Mouse (Mus musculus): Measurements from ENCODE around the gene Tprgl. TPM values are rescaled to one million over a fixed set of nuclear protein-coding genes. Genes with fewer than 3 reads are reported as not detected.

Tprgl gene
- total RNA-seq, 2 experiments from 2014 or later = 129 to 134 TPM

GRCm38 (mm10) chr4:154167053-154167452 lies 6.6 kb upstream of the Tprgl start:
- intact Hi-C loops (cut with DNase I) = loop anchor here (1.0 kb wide), 1 partner anchor 40 kb away; no protein-coding TSS in a partner anchor
- peak; percentile 72 to 86 for DNase-seq

- intact Hi-C loops (cut with DNase I) = loop anchor here (1.0 to 2.0 kb wide), 3 partner anchors 44 to 138 kb away; partner anchors contain the start of gene Arhgef16
- DNase-seq = peak; percentile 81 to 91
These were observed 2.8 kb upstream of the Tprgl start for GRCm38 (mm10) chr4:154163296-154163695.

- DNase-seq = peak in 1 of 2 experiments; percentile 46
- intact Hi-C loops (cut with DNase I) = loop anchor here (1.0 to 2.0 kb wide), 2 partner anchors 18 to 93 kb away; partner anchors contain the start of gene Wrap73
These were observed 417 bp downstream of the Tprgl start for GRCm38 (mm10) chr4:154159961-154160537.

DNA sequence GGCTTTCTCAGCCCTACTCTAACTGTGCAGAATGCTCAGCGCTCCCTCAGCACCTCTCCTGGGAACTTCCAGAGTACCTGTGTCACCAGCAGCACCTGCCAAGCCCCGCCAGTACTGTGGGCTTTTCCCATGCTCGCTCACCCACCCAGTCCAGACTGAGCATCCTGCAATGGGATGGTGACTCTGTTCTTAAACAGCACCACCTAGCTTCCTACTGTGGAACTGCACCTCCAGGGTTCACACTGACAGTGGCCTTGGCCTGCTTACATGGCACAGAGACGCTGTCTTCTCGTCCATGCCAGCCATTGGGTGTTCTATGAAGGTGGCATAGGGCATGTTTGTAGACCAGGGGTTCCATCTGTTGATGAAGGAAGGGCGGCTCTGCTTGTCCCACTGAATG lies 1.5 kb downstream of the Tprgl start:
- intact Hi-C loops (cut with DNase I) = loop anchor here (1.0 to 2.0 kb wide), 2 partner anchors 17 to 92 kb away; partner anchors contain the start of gene Wrap73

DNA sequence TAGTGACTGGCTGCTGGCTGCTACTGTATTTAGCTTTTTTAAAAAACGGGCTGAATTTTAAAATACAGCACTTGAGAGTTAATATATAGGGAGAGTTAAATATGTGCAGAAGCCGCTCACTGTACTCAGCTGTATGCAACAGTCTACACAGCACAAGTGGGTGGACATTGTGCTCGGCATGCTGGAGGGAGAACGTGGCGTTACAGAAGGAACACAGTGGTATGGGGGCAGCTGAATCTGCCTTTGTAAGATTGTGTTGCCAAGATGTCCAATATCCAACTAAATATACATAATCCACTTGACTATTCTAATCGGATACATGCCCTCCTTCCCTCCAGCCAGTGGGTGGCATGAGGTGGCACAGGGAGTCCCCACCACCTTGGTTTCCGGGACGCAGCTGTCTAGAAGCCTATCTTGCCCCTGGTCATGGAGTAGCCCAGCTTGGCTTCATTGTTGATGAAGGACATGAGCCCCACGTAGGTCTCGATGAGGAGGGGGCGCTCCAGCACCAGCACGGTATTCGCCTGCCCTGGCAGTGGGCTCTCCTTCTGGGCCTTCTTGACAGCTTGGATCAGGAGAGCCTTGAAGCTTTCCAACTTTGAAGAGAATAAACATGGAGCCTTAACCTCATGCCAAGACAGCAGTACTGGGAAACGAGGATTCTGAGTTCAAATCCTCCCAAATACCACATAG lies 2.4 kb downstream of the Tprgl start:
- no peak for DNase-seq
- intact Hi-C loops (cut with DNase I) = loop anchor here (2.0 kb wide), 1 partner anchor 91 kb away; no protein-coding TSS in a partner anchor

More for the DNA sequence above, 1.5 kb downstream of the Tprgl start:
- peak; percentile 89 to 94 for DNase-seq

DNA sequence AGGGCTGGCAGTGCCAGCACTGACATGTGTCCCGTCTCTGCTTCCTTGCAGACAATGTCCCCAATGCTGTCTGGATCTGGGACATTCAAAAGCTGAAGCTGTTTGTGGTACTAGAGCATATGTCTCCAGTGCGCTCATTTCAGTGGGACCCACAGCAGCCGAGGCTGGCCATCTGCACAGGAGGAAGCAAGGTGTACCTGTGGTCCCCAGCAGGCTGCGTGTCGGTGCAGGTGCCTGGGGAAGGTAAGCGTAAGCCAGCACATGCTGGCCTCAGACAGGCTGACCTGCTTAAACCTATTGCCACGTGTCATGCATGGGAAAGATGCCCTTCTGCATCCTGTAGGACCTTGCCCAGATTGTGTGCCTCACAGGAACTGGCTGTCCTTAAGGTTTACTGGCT lies 4.4 kb downstream of the Tprgl start:
- DNase-seq = no peak
- intact Hi-C loops (cut with DNase I) = no loop called here

DNA sequence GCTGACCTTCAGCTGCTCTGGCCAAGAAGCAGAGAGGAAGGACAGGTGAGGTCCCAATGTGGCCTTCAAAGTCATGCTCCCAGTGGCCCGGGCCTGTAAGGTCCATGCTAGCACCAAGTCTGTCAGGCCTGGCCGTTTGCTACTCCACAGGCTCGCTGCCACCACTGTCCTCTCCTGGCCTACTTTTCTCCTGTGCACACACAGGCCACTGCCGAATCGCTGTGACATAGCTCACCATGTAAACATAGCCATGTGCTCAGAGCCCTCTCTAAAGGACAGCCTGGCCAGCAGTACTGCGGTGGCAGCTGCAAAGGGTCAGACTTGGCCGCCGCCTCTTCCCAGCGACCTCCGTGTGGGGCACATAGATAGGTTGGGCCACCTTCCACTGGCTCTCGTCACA lies 6.4 kb downstream of the Tprgl start:
- DNase-seq = no peak
- intact Hi-C loops (cut with DNase I) = no loop called here

DNA sequence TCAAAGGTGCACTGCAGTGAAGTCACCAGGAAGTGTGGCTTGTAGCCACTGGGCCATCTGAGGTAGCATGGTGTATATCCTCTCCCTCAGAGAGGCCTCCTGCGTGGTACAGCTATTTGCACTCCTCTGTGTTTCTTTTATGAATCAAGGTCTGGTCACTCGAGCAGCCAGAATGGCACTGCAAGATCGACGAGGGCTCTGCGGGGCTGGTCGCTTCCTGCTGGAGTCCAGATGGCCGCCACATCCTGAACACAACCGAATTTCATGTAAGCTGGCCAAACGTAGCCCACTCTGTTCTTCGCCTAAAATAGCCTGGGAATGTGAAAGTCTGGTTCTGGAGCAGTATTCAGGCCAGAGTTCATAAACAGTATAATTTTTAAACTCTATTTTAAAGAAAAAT lies 14.1 kb downstream of the Tprgl start:
- intact Hi-C loops (cut with DNase I) = no loop called here
- DNase-seq = no peak

- intact Hi-C loops (cut with DNase I) = no loop called here
These were observed 15.8 kb downstream of the Tprgl start for GRCm38 (mm10) chr4:154144712-154145111.

DNA sequence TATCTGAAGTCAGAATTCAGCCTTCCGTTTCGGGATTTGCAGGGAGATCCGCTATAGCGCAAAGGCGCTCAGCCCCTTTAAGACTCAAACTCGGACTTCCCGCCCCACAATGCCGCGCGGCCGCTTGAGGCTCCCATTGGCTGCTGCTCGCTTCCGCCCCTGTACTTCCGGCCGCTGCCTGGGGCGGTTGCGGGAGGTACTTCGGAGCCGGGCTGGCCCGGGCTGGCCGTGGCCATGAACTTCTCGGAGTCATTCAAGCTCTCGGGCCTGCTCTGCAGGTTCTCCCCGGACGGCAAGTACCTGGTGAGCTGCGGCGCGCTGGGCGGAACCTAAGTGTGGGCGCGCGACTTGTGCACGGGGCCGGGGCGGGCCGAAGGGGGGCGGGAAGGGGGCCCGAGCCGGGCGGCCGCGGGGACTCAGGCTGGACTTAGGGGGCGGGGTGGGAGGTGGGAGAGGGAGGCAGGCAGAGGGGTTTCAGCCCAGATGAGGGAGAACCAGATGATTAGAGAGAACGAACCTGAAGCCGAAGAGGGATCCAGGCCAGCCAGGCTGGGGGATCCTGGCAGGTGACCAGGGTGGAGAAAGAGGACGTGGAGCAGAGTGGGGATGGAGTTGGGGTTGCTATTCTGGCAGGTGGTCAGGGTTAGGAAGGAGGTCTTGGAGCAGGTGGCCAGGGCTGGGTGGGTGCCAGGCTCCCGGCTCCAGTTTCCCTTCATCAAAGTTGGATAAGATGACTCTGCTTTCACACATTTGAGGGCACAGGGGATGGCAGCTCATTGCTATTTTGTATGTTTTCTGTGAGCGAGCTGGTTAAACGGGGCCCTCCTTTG lies 18.0 kb downstream of the Tprgl start, which contains the start of gene Wrap73:
TSS of gene Wrap73 (plus strand) at position 162 of the 830 bp plus-strand sequence.
- DNase-seq = peak; percentile 93 to 94
- intact Hi-C loops (cut with DNase I) = loop anchor here (1.0 kb wide), 1 partner anchor 17 kb away; no protein-coding TSS in a partner anchor

More at GRCm38 (mm10) chr4:154144712-154145111, 15.8 kb downstream of the Tprgl start:
- no peak for DNase-seq

DNA sequence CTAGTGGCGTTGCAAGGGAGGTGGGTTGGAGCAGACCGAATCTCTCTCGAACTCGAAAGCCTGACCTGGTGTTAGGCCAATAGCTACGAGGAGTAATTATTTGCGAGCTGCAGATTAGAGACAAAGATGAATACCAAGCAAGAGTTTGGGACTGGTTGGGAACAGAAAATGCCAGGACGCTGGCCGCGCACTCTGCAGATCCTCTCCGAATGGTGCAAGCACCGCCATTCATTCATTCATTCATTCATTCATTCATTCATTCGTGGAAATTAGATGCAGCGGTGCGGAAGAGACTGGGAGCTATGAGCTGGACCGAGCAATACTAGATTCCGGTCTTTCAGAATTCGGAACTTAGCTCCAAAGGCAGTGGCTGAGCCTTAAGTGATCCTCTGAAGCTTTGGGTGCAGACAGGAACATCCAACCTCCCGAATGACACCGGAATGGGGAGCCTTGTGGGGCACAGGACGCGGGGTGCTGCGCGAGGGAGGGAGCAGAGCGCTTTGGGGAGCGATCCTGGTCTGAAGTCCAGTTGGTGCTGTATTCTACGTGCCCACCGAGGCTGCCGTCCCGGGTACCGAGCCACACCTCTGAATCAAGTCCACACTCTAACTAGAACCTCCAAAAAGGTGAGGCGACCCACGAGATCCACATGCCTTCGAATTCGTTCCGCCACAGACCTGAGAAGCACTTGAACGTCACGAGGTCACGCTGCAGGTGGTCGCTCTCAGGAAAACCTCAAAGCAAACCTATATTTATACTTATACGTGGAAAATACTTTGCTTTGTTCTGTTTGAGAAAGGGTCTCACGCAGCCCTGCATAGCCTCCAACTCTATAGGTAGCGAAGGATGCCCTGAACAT lies 19.2 kb downstream of the Tprgl start:
- no peak for DNase-seq
- intact Hi-C loops (cut with DNase I) = no loop called here

GRCm38 (mm10) chr4:154140213-154141008 lies 20.1 kb downstream of the Tprgl start:
- intact Hi-C loops (cut with DNase I) = no loop called here
- DNase-seq = no peak

GRCm38 (mm10) chr4:154140182-154140212 lies 20.5 kb downstream of the Tprgl start, which contains the start of gene Trp73:
Trp73 (minus strand) TSS chr4:154140208.
- DNase-seq = no peak
- intact Hi-C loops (cut with DNase I) = no loop called here

DNA sequence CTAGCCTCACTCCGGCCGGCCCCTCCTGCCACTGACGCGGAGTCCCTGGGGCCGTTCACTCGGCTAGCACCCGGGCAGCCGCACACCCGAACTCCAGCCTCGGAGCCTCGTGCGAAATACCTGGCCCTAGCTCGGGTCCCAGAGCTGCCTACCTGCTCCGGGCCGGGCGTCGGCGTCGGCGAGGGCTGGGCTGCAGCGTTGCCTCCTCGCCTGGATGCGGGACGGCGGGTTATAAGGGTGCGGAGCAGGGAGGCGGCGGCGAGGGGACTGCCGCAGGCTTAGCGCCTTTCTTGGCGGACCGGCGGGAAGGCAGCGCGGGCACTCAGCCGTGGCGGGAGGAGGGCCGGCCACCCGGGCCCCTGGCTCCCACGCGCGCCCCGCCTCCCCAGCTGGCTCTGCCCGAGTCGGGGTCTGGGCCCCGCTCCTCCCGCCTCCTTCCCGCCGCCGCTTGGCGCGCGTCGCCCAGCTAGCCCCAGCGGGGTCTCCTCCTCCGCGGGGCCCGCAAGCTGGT lies 20.7 kb downstream of the Tprgl start:
- no peak for DNase-seq
- intact Hi-C loops (cut with DNase I) = no loop called here

DNA sequence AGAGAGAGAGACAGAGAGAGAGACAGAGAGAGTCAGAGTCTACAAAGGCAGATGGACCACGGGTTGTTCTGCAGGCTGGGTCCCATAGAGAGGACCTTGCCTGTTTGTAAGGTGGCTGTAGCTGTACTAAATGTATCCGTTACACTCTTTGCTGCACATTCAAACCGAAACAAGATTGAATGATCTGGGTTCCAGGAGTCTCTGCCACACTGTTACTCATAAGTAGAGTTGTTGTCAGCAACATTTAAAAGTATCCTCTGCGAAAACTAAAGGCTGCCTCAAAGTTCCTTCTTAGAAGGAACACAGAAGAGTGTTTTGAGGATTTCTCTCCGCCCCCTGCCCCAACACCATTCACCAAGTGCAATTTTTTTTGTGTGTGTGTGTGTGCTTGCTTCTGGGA lies 23.3 kb downstream of the Tprgl start:
- DNase-seq = no peak
- intact Hi-C loops (cut with DNase I) = no loop called here

- DNase-seq = no peak
- intact Hi-C loops (cut with DNase I) = no loop called here
These were observed 25.7 kb downstream of the Tprgl start for GRCm38 (mm10) chr4:154134803-154135202.

DNA sequence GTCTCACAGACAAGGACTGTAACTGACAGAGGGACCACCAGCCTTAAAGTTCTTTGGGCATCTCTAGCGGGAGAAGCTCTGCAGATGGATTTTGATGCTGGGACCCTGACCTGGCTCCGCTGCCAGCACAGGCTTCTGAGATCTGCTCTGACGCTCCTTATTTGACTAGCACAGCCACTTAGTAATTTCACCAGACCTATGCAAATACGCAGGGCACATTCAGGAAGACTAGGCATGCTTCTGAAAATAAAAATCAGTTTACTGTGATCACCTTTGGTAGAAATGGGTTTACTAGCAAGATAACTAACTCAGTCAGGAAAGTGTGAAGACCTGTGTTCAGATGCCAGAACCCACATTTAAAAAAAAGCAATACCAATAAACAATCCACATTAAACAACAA lies 28.6 kb downstream of the Tprgl start:
- no peak for DNase-seq
- intact Hi-C loops (cut with DNase I) = no loop called here

GRCm38 (mm10) chr4:154129950-154130349 lies 30.5 kb downstream of the Tprgl start:
- intact Hi-C loops (cut with DNase I) = no loop called here
- no peak for DNase-seq

DNA sequence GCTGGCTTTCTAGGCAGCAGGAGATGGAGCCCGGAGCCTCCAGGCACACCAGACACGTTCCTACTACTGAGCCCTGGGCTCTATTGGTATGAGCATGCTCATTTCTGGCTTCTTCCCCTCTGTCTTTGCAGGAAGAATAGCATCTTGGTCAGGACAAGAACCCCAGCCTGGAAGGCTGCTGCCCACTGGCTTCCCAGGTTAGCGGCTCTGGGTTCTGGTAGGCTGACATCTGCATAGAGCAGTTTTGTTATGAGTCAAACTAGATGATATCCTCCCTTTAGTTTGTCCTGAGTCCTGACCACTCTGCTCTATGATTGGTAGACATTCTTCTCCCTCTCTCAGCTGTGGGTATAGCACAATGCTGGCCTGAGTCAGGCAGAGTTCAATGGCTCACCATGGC lies 33.2 kb downstream of the Tprgl start:
- intact Hi-C loops (cut with DNase I) = no loop called here
- DNase-seq = no peak

DNA sequence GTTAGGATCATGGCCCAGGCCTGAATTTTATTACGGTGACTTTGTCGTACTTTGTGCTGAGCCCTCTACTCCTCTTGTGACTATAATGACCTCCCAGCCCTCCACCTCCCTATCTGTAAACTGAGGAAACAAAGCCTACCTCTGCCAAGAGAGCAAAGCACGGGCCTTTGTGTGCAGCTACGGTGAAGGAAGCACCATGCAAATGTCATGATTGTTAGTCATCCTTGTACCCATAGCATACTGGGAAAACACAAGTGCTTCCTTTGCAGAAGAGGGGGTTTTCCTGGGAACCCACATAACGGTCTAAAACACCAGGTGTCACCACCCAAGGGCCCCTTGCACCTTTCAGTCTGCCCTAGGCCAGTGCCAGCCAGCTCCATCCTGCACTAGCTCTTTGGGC lies 35.3 kb downstream of the Tprgl start:
- no peak for DNase-seq
- intact Hi-C loops (cut with DNase I) = no loop called here

All from heart, postnatal 10 days (tissue).